Mouse (Mus musculus) CH12.LX (cell line): Measurements from ENCODE around the gene Lhfp.

Experiments used
- CTCF ChIP-seq, 2 experiments: IDR thresholded peaks in 1 of 2; conservative IDR thresholded peaks in 1 of 2; 2 replicates each; pipeline ENCODE4 v1.5.1; 2011 to 2012; ENCODE audit warnings: low read depth in 2 of 2, low read length in 2 of 2, improper control_type of control experiment in 1 of 2, inconsistent platforms in 1 of 2, mild to moderate bottlenecking in 1 of 2, moderate library complexity in 1 of 2
- EP300 ChIP-seq: IDR thresholded peaks from 2 replicates; pipeline ENCODE4 v1.6.1; 2011; ENCODE audit warnings: low read length, improper control_type of control experiment
- HCFC1 ChIP-seq: IDR thresholded peaks from 2 replicates; pipeline ENCODE4 v1.6.1; 2012; ENCODE audit warnings: low read depth, mild to moderate bottlenecking, inconsistent platforms, low read length, improper control_type of control experiment
- KAT2A ChIP-seq: IDR thresholded peaks from 2 replicates; pipeline ENCODE4 v1.6.1; 2012; ENCODE audit warnings: low read length, improper control_type of control experiment, inconsistent platforms; ENCODE audit not compliant: insufficient replicate concordance
- MAFK ChIP-seq: IDR thresholded peaks from 2 replicates; pipeline ENCODE4 v1.6.1; 2011; ENCODE audit warnings: low read length, improper control_type of control experiment; ENCODE audit not compliant: insufficient replicate concordance
- MEF2A ChIP-seq: IDR thresholded peaks from 2 replicates; pipeline ENCODE4 v1.6.1; 2014; ENCODE audit warnings: low read depth, mild to moderate bottlenecking, inconsistent platforms, low read length, improper control_type of control experiment, borderline replicate concordance
- MYC ChIP-seq: IDR thresholded peaks from 2 replicates; pipeline ENCODE4 v1.6.1; 2011; ENCODE audit warnings: low read depth, mild to moderate bottlenecking, improper control_type of control experiment, low read length
- POLR2A ChIP-seq: IDR thresholded peaks from 2 replicates; pipeline ENCODE4 v1.6.1; 2011; ENCODE audit warnings: low read depth, mild to moderate bottlenecking, improper control_type of control experiment, low read length
- RCOR1 ChIP-seq: conservative IDR thresholded peaks from 2 replicates; pipeline ENCODE4 v1.6.1; 2012; ENCODE audit warnings: low read depth, mild to moderate bottlenecking, inconsistent platforms, low read length, improper control_type of control experiment
- SMC3 ChIP-seq: IDR thresholded peaks from 2 replicates; pipeline ENCODE4 v1.6.1; 2011; ENCODE audit warnings: low read depth, low read length, improper control_type of control experiment
- USF1 ChIP-seq: IDR thresholded peaks from 2 replicates; pipeline ENCODE4 v1.6.1; 2014; ENCODE audit warnings: low read depth, mild to moderate bottlenecking, inconsistent platforms, low read length, improper control_type of control experiment
- USF2 ChIP-seq: conservative IDR thresholded peaks from 2 replicates; pipeline ENCODE4 v1.6.1; 2011; ENCODE audit warnings: low read depth, low read length, improper control_type of control experiment
- ZMIZ1 ChIP-seq: IDR thresholded peaks from 2 replicates; pipeline ENCODE4 v1.6.1; 2012; ENCODE audit warnings: low read depth, mild to moderate bottlenecking, inconsistent platforms, low read length, improper control_type of control experiment

- TF ChIP-seq ZMIZ1 (no peak), EP300 (no peak), SMC3 (no peak), HCFC1 (no peak), USF2 (no peak), MAFK (no peak), CTCF (conservative IDR thresholded peaks at IDR 0.05 in 1 of 2, IDR thresholded peaks at IDR 0.05 in 1 of 2; ENCODE audit: low read depth in 2 of 2, low read length in 2 of 2) (no peak), KAT2A (no peak), MEF2A (no peak), MYC (no peak), RCOR1 (no peak), POLR2A (no peak), USF1 (no peak)
Measured at GRCm38 (mm10) chr3:53074264-53074663, 32.9 kb downstream of the Lhfp start.
